Mouse (Mus musculus) cerebellum, adult 2 months (tissue): ENCODE measurements around the gene Prss35.

ENCODE experiments used
- CTCF ChIP-seq: fragments of 200-500 bp; IDR thresholded peaks from 2 replicates; pipeline ENCODE4 v1.5.1; 2011; ENCODE audit warnings: low read depth, mild to moderate bottlenecking, control low read depth, low read length, moderate library complexity, borderline replicate concordance; ENCODE audit not compliant: insufficient read depth
- POLR2A ChIP-seq: fragments of 200-500 bp; IDR thresholded peaks from 2 replicates; pipeline ENCODE4 v1.6.1; 2011; ENCODE audit warnings: low read length, control low read depth, borderline replicate concordance; ENCODE audit not compliant: insufficient read depth

GRCm38 (mm10) chr9:86729811-86730210 is 13.6 kb upstream of the Prss35 start:
- no peak for TF ChIP-seq POLR2A
- TF ChIP-seq CTCF = no peak
